In the genomic region with DNA sequence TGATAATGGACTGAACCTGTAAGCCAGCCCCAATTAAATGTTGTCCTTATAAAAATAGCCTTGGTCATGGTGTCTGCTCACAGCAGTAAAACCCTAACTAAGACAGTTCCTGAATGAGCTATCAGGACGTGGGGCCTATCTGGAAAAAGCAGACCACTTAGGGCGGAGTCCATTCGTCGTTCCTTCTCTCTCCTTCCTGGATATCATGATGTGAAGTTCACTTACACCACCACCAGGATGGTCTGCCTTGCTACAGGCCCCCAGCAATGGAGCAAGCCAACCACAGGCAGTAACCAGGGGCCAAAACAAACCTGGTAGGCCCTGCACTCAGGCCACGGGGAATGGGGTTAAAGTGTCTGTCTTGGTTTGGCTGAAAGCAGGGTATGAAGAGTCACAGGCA, we compare ENCODE assay signal across 15 mouse cellular contexts. TPM values are rescaled to one million over a fixed set of nuclear protein-coding genes. Genes with fewer than 3 reads are reported as not detected.
DNase-seq lines count a peak whose midpoint lies in the region; ATAC-seq and TF ChIP-seq lines count a peak whose summit lies in the region.
"Had no signal": no experiment of that assay in that cellular context is flagged by ENCODE, and none has a peak within 500 bp of the region (broad histone marks: within the 10 kb centered on the region; RNA-seq: fewer than 3 reads in every experiment).

No protein-coding gene starts in this region.

- H3K36me3 ChIP-seq in hindbrain, embryonic 10.5 days: no peaks in the 10 kb centered on the region
- H3K36me3 ChIP-seq in hindbrain, embryonic 12.5 days: no peaks in the 10 kb centered on the region
- no peaks in the 10 kb centered on the region for H3K36me3 ChIP-seq in liver, embryonic 14.5 days (replicated peaks; ENCODE audit: control insufficient read depth, insufficient read depth, low read depth)
- no peaks in the 10 kb centered on the region for H3K36me3 ChIP-seq in midbrain, embryonic 13.5 days
- H3K36me3 ChIP-seq: midbrain, embryonic 10.5 days had no signal

- peaks cover 2% of the 10 kb centered on the region for H3K4me1 ChIP-seq in hindbrain, embryonic 10.5 days (replicated peaks)
- H3K4me1 ChIP-seq in hindbrain, embryonic 12.5 days: peaks cover 1% of the 10 kb centered on the region; the same call in 1 of the 2 replicates
- peaks cover 53 to 55% of the 10 kb centered on the region in 2 experiments for H3K4me1 ChIP-seq in liver, embryonic 14.5 days (replicated peaks; ENCODE audit: control insufficient read depth in 2 of 2, insufficient read depth in 2 of 2, low read length in 1 of 2)
- H3K4me1 ChIP-seq in midbrain, embryonic 13.5 days (replicated peaks): peaks cover 1% of the 10 kb centered on the region

- TF ChIP-seq CTCF in liver, embryonic 14.5 days (IDR thresholded peaks at IDR 0.05; ENCODE audit: low read depth): peak; percentile 80

- WGBS in hindbrain, embryonic 10.5 days: 81% methylated on average over 5 of the region's 5 CpGs
- WGBS in hindbrain, embryonic 12.5 days: 81% methylated on average over 5 of the region's 5 CpGs
- 11% methylated on average over 5 of the region's 5 CpGs for WGBS in liver, embryonic 14.5 days (ENCODE audit: insufficient replicate concordance)
- 76% methylated on average over 5 of the region's 5 CpGs for WGBS in midbrain, embryonic 13.5 days

- no peak for ATAC-seq in hindbrain, embryonic 12.5 days (ENCODE audit: low FRiP score)
- ATAC-seq in erythroblast, adult 5-6 weeks (replicated peaks; ENCODE audit: low FRiP score, poor library complexity, severe bottlenecking): peak; percentile 83
- ATAC-seq in liver, embryonic 14.5 days (ENCODE audit: insufficient read depth): peak; percentile 78
- ATAC-seq in midbrain, embryonic 13.5 days: no peak
- ATAC-seq: forebrain, postnatal 0 days had no signal

- H3K9me3 ChIP-seq in hindbrain, embryonic 10.5 days: no peaks in the 10 kb centered on the region
- H3K9me3 ChIP-seq in hindbrain, embryonic 12.5 days (replicated peaks): no peaks in the 10 kb centered on the region
- H3K9me3 ChIP-seq in liver, embryonic 14.5 days (ENCODE audit: control insufficient read depth, low read length): no peaks in the 10 kb centered on the region
- no peaks in the 10 kb centered on the region for H3K9me3 ChIP-seq in midbrain, embryonic 13.5 days
- H3K9me3 ChIP-seq: midbrain, embryonic 10.5 days had no signal

- H3K9ac ChIP-seq in hindbrain, embryonic 12.5 days: no peak overlapping the region
- H3K9ac ChIP-seq in liver, embryonic 14.5 days (replicated peaks): peak overlapping the region; percentile 93
- no peak overlapping the region for H3K9ac ChIP-seq in midbrain, embryonic 13.5 days (replicated peaks)
- H3K9ac ChIP-seq: forebrain, postnatal 0 days; lung, embryonic 14.5 days had no signal

- H3K27me3 ChIP-seq in hindbrain, embryonic 10.5 days (ENCODE audit: insufficient read depth, poor library complexity, severe bottlenecking): no peaks in the 10 kb centered on the region
- no peaks in the 10 kb centered on the region for H3K27me3 ChIP-seq in hindbrain, embryonic 12.5 days
- H3K27me3 ChIP-seq in liver, embryonic 14.5 days (ENCODE audit: control insufficient read depth, insufficient read depth, low read length): no peaks in the 10 kb centered on the region
- H3K27me3 ChIP-seq in midbrain, embryonic 13.5 days: no peaks in the 10 kb centered on the region

- TF ChIP-seq EP300 in liver, embryonic 14.5 days (IDR thresholded peaks at IDR 0.05; ENCODE audit: low read depth): peak; percentile 78

- no peak overlapping the region for H3K4me3 ChIP-seq in hindbrain, embryonic 10.5 days
- no peak overlapping the region for H3K4me3 ChIP-seq in hindbrain, embryonic 12.5 days
- peak overlapping the region; percentile 63 to 67 for H3K4me3 ChIP-seq in liver, embryonic 14.5 days (ENCODE audit: insufficient read depth in 1 of 2, low read depth in 2 of 2, low read length in 2 of 2)
- H3K4me3 ChIP-seq in midbrain, embryonic 13.5 days (replicated peaks): no peak overlapping the region
- H3K4me3 ChIP-seq: layer of hippocampus, adult 2 months; midbrain, embryonic 10.5 days; myocyte had no signal

- H3K4me2 ChIP-seq in hindbrain, embryonic 12.5 days (replicated peaks): no peak overlapping the region
- H3K4me2 ChIP-seq in liver, embryonic 14.5 days (ENCODE audit: low read depth): peak overlapping the region; percentile 94
- no peak overlapping the region for H3K4me2 ChIP-seq in midbrain, embryonic 13.5 days (replicated peaks)
- H3K4me2 ChIP-seq: lung, embryonic 14.5 days had no signal

- DNase-seq in hindbrain, embryonic 10.5 days (ENCODE audit: low spot score): no peak
- DNase-seq in liver, embryonic 14.5 days (ENCODE audit: low read depth in 3 of 3, low spot score in 3 of 3): peak; percentile 82 to 86 (median 82)
- DNase-seq in kidney, adult 8-10 months: no peak
- DNase-seq in embryo, embryonic 10.5 days (ENCODE audit: low spot score): no peak
- DNase-seq: cerebellum, postnatal 36 days; forebrain, postnatal 0 days; kidney, adult 11 months; lung, embryonic 14.5 days; right cerebral cortex, postnatal 14 days had no signal

- 0 out of 2 replicates have a peak overlapping the region, but pooled peaks have one; percentile 5 for H3K27ac ChIP-seq in hindbrain, embryonic 10.5 days
- H3K27ac ChIP-seq in hindbrain, embryonic 12.5 days: no peak overlapping the region
- H3K27ac ChIP-seq in liver, embryonic 14.5 days: peak overlapping the region; percentile 99
- no peak overlapping the region for H3K27ac ChIP-seq in midbrain, embryonic 13.5 days
- H3K27ac ChIP-seq: layer of hippocampus, adult 2 months; midbrain, embryonic 10.5 days had no signal

RNA-seq across cellular contexts. Expression of gene Dnajb12, which starts 5.7 kb away (rescaled TPM):
- polyA plus RNA-seq in hindbrain, embryonic 10.5 days (2016; fragmentation: Nextera tagmentation; extraction: Ambion mirVana): 27.2 and 31.5 TPM in 2 replicates
- 23.8 and 24.7 TPM in 2 replicates for polyA plus RNA-seq in hindbrain, embryonic 12.5 days (2016; fragmentation: Nextera tagmentation; extraction: Ambion mirVana)
- total RNA-seq in erythroblast, adult 5-6 weeks (2015; ENCODE audit: low replicate concordance): 13.6 and 28.2 TPM in 2 replicates
- 39.8 and 43.4 TPM in 2 replicates for total RNA-seq in erythroblast, adult 5-6 weeks (2017; ENCODE audit: low replicate concordance)
- 9.5 and 12.4 TPM in 2 replicates for polyA plus RNA-seq in liver, embryonic 14.5 days (2012; rRNA removed)
- polyA plus RNA-seq in liver, embryonic 14.5 days (2014; fragmentation: Nextera tagmentation; extraction: Ambion mirVana): 12.0 and 15.6 TPM in 2 replicates
- polyA plus RNA-seq in midbrain, embryonic 13.5 days (2015; fragmentation: Nextera tagmentation; extraction: Ambion mirVana): 18.3 and 18.6 TPM in 2 replicates

Comparison
In these comparisons a context has a peak if more than half of its experiments do, and no peak if none do; other contexts are left out.
1. H3K27ac ChIP-seq: peak in hindbrain, embryonic 10.5 days (single experiment) and liver, embryonic 14.5 days (single experiment); none in hindbrain, embryonic 12.5 days (single experiment) and midbrain, embryonic 13.5 days (single experiment).
2. DNase-seq: peak in liver, embryonic 14.5 days (3 of 3); none in hindbrain, embryonic 10.5 days (single experiment), kidney, adult 8-10 months (0 of 2) and embryo, embryonic 10.5 days (single experiment).
3. H3K4me3 ChIP-seq: peak in liver, embryonic 14.5 days (2 of 2); none in hindbrain, embryonic 10.5 days (single experiment), hindbrain, embryonic 12.5 days (single experiment) and midbrain, embryonic 13.5 days (single experiment).
4. ATAC-seq: peak in erythroblast, adult 5-6 weeks (single experiment) and liver, embryonic 14.5 days (single experiment); none in hindbrain, embryonic 12.5 days (single experiment) and midbrain, embryonic 13.5 days (single experiment).